Mouse (Mus musculus) ovary, postnatal 10 days (tissue): ENCODE data around the gene Dffa.
A peak's percentile ranks its signal among the peaks of the same experiment; 100 is the strongest.

Source experiments
- DNase-seq: peaks from one replicate; pipeline ENCODE4 v3.0.0; 2022; ENCODE audit warnings: low spot score

Gene Dffa

GRCm38 (mm10) chr4:149103875-149104561, at the start of gene Dffa:
Dffa (plus strand) TSS chr4:149104146.
- peak; percentile 72 for DNase-seq

GRCm38 (mm10) chr4:149055847-149056246, 48.1 kb upstream of the Dffa start:
- no peak for DNase-seq

DNA sequence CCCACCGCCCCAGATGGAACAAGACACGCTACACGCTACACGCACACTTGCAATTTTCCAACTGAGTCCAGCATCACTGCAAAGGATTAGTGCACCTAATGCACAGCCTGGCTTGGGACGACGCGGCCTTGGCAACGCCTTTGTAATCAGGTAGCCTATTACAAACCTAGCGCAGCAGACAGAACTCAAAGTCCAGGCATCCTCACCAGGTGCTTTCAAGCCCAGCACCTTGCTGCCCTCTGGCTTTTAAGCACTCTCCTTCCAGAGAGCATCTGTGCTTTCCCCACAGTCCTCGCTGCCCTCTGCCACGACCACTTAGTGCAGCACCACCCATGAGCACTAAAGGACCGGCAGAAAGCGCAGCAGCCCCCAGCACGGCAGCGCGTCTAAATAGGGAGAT, 47.0 kb upstream of the Dffa start:
- DNase-seq: no peak

GRCm38 (mm10) chr4:149057470-149057869, 46.5 kb upstream of the Dffa start:
- DNase-seq: no peak

GRCm38 (mm10) chr4:149058298-149058697, 45.6 kb upstream of the Dffa start:
- no peak for DNase-seq

GRCm38 (mm10) chr4:149059713-149060112, 44.2 kb upstream of the Dffa start:
- DNase-seq: no peak

DNA sequence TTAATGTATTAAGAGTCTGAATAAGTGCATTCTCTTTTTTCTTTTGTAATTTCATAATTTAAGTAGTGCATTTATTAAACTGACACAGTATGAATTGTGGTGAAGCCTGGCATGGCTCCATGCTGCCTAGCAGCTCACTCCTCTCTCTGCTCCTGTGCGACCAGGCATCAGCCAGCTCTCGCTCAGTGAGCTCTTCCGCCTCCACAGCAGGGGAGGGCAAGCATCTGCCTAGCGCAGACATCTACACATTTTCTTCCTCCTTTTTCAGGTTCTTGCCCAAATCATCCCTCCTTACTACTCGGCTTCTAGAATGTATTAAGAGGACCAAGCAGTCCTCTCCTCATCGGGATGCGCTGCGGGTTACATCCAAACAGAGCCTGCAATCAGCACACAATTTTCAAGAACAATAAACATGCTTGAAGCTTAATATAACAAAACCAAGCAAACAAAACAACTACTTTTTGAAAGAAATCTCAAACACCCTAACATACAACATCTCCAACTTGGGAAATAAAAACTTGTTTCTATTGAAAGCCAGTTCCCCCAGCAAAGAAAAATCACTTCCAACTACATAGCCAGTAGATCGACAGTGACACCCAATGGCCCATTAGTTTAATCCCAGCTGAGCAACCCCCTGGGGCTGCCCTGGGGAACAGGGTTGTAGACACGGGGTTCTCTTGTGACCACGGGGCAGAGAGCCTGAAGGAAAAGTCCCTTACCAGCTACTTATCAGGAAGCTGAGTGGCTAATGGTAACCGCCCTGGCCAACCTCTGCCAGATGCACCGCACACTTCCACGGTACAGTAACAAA, 43.1 kb upstream of the Dffa start:
- DNase-seq: no peak

GRCm38 (mm10) chr4:149061432-149061718, 42.6 kb upstream of the Dffa start:
- DNase-seq: no peak

- DNase-seq: no peak
These were observed 41.3 kb upstream of the Dffa start for GRCm38 (mm10) chr4:149062406-149063318.

- DNase-seq: no peak
These were observed 39.7 kb upstream of the Dffa start for GRCm38 (mm10) chr4:149064061-149064854.

DNA sequence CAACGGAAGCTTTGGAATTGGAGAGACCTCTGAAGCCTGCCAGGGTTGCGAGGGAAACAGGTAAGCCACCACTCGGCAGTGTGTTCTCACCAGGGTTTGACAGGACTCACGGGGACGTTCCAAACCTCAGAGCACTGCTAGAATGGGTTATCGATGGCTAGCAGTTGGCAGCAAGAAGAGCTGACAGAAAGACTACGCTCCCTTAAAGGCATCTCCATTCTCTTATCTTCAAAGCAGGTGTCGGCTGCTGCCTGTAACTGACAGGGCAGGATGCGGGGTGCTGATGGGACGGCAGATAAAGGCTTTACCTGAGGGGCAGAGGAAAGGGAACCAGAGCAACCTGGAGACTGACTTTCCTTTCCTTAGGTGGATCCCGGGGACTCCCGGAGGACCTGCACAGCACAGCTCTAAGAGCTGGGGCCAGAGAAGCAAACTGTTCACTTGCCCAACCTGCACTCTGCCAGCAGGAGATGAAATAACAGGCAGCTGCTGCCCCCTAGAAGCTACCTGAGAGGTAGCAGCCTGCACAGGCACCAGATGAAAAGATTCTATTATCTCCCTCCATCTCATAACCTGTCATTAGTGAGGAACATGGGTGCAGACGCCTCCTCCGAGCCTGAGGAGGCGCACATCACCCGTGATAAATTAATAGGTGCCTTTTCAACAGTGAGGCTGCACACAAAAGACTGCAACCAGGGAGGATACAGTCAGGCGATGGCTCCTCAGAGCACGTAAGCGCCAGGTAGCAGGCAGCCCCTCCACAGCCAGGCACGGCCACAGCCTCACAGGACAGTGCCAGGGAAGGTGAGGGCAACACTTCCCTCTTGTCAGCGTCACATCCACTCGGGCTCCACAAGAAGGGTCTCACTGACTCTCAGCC, 37.0 kb upstream of the Dffa start:
- no peak for DNase-seq

DNA sequence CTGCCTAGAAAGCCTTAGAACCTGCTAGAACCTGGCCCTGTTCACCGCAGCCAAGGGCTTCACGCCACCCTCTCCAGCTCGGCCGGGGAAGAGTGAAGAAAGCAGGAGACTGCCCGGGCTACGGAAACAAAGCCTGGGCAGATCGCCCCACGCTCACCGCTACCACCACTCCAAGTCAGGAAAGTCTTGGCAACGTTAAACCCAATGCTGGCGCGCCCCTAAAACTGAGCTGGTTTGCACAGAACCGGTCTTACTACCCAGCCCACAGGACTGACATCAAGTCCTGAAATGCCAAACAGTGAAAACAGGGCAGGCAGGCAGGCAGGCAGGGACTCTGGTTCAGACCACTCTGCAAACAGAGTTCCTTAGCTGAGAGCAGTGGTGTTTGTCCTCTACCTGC, 28.9 kb upstream of the Dffa start:
- no peak for DNase-seq

GRCm38 (mm10) chr4:149075871-149076575, 27.9 kb upstream of the Dffa start:
- DNase-seq: peak; percentile 39

- no peak for DNase-seq
These were observed 25.7 kb upstream of the Dffa start for GRCm38 (mm10) chr4:149078261-149078660.

DNA sequence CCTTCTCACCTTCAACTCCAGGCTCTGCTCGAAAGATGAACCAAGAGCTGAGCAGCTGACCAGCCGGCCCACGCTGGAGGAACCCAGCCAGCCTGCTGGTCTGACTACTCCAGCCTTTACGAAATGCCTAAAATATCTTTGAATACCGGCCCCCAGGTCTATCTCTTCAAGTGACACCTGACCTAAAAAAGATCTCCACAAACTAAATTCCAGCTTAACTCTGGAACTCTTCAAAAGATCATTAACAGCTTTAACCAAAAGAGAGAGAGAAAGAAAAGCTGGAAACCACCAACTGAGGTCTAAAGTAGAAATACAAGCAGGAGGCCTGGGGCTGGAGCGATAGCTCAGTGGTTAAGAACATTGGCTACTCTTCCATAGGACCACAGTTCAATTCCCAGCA, 24.3 kb upstream of the Dffa start:
- DNase-seq: no peak

DNA sequence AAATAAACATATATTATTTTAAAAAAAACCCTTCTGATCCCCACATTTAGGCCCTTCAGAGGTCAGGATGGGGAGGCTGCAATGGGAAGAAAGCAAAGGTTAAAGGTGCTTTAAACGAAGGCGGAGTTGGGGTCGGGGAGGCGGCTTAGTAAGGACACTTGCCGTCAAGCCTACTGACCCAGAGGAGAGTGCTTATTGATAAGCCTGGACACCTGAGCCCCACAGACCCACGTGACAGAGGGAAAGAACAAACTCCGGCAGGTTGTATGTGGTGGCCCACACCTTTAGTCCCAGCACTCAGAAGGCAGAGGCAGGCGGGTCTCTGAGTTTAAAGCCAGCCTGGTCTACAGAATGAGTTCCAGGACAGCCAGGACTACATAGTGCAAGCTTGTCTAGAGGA, 23.8 kb upstream of the Dffa start:
- no peak for DNase-seq

DNA sequence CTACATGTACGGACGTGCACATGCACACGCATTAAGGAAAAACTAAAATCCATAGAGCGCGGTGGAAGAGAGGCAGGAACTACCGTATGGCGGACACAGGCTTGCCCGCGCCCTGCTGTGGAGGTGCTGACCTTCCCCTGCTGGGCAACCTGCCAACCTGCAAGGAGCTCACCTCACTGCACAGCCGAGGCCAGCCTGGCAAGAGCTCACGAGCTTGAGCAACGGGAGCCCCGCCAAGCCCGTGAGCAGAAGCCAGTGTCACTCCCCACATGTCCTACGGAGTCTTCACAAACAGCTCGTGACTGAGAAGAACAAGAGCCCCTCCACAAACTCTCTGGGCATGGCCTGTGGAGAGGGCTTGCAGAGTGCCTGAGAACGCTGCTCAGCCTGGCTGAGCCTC, 22.4 kb upstream of the Dffa start:
- DNase-seq: peak; percentile 38

- no peak for DNase-seq
These were observed 18.6 kb upstream of the Dffa start for GRCm38 (mm10) chr4:149085381-149085780.

DNA sequence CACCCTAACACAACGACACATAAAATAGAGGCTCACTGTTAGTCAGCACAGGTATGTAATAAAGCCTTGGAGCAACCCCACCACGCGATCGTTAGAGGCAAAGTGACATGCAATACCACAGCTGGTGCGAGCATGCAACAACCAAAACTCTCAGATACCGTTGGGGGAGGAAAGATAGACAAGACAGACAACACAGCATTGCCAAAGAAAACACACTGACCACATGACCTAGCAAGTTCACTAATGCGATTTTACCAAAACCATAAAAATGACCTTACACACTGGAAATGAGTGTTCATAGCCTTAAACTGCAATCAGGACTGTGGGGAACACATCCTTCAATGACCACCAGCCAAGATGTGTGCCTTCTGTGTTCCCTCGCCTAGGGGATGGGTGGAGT, 12.6 kb upstream of the Dffa start:
- no peak for DNase-seq

DNA sequence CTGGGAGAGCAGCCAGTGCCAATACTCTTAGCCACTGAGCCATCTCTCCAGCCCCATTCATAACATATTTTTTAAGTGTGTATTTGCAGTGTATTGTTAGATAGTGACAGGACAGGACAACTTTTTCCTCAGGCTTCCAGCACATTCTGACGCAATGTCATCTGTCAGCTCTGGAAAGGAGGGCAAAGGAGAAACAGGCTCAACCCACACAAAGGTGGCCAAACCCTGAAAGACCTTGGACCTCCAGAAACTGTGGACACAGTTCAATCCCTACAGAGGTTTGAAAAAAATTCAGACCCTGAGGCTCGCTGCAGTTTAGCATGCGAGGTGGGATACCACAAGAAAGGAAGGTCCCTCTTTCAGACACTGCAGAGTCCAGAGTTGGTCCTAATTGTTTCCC, 6.0 kb upstream of the Dffa start:
- DNase-seq: no peak
